In the genomic region with DNA sequence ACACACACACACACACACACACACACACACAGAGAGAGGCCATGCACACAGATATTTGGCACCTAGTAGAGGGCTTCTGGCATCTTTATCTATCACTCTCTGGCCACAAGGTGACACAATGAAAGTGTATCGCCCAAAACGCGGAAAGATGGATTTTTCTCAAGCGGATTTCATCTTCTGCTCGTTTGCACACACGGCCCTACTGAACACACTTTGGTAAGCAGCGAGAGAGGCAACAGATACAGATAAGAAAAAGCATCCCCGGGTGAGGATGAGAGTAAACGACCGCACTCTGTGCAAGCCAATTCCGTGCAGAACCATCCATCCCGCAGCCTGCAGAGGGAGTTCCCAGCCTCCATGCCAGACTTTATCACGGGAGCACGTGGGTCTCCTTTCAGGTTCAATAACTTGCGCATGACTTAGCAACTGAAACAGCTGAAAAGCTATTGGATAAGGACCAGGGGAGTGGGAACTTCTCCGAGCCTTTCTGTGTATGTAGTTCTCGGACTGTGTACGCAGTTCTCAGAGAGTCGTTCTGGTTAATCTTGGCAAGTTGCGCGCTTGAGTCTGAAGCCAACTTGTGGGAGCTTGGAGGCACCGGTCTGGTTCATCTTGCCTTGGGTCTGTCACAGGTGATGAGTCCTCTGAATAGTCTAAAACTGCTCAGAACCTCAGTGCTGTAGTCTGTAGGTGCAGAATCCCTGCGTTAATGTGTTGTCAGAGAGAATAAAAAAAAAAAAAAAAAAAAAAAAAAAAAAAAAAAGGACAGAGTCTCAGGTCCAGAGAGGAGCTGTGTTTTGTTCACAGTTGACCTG, we compare ENCODE assay signal across 9 mouse cellular contexts.
DNase-seq lines count a peak whose midpoint lies in the region; ATAC-seq and TF ChIP-seq lines count a peak whose summit lies in the region.
"Had no signal": no experiment of that assay in that cellular context is flagged by ENCODE, and none has a peak within 500 bp of the region (broad histone marks: within the 10 kb centered on the region; RNA-seq: fewer than 3 reads in every experiment).

No protein-coding gene starts in this region.

- H3K4me2 ChIP-seq in heart, embryonic 13.5 days, result peak overlapping the region; percentile 63
- no peak overlapping the region for H3K4me2 ChIP-seq in stomach, postnatal 0 days (replicated peaks; ENCODE audit: low read depth)

- H3K9ac ChIP-seq in heart, embryonic 13.5 days, result no peak overlapping the region
- no peak overlapping the region for H3K9ac ChIP-seq in stomach, postnatal 0 days (ENCODE audit: low read length)

- peak; percentile 19 to 36 for DNase-seq in left cerebral cortex, postnatal 25 days (ENCODE audit: low spot score in 2 of 2)
- DNase-seq in left cerebral cortex, adult 8-10 months (ENCODE audit: low spot score in 2 of 2), result no peak
- DNase-seq in cerebellum, adult 9-10 months, result peak; percentile 78
- DNase-seq in kidney, postnatal 25 days, result peak; percentile 48 to 75
- peak; percentile 36 for DNase-seq in stomach, postnatal 0 days (ENCODE audit: low spot score)
- DNase-seq in urinary bladder, postnatal 10 days (ENCODE audit: low spot score), result no peak
- no peak for DNase-seq in spleen, postnatal 4 days (ENCODE audit: low spot score in 2 of 2)

- H3K27ac ChIP-seq in heart, embryonic 13.5 days (replicated peaks), result peak overlapping the region; percentile 48
- H3K27ac ChIP-seq in stomach, postnatal 0 days (replicated peaks), result no peak overlapping the region

- H3K4me1 ChIP-seq in heart, embryonic 13.5 days, result peaks cover 16% of the 10 kb centered on the region
- H3K4me1 ChIP-seq in stomach, postnatal 0 days (replicated peaks; ENCODE audit: control insufficient read depth, insufficient read depth), result no peaks in the 10 kb centered on the region
- H3K4me1 ChIP-seq: megakaryocyte, embryonic 14.5 days had no signal

- no peak for ATAC-seq in heart, embryonic 13.5 days (ENCODE audit: extremely low read depth, insufficient number of reproducible peaks, low FRiP score, low TSS enrichment)
- no peak for ATAC-seq in stomach, postnatal 0 days (ENCODE audit: low FRiP score, low TSS enrichment)

- H3K36me3 ChIP-seq in heart, embryonic 13.5 days, result no peaks in the 10 kb centered on the region
- no peaks in the 10 kb centered on the region for H3K36me3 ChIP-seq in stomach, postnatal 0 days (ENCODE audit: control insufficient read depth, insufficient read depth, low read length)

- no peaks in the 10 kb centered on the region for H3K9me3 ChIP-seq in heart, embryonic 13.5 days
- H3K9me3 ChIP-seq in stomach, postnatal 0 days (ENCODE audit: control insufficient read depth, low read length), result no peaks in the 10 kb centered on the region

- WGBS in heart, embryonic 13.5 days, result 47% methylated on average over 23 of the region's 23 CpGs
- 63% methylated on average over 23 of the region's 23 CpGs for WGBS in stomach, postnatal 0 days

- TF ChIP-seq CTCF in stomach, postnatal 0 days (IDR thresholded peaks at IDR 0.05; ENCODE audit: low read depth), result peak; percentile 29; the same call in 1 of the 2 replicates

- H3K4me3 ChIP-seq in heart, embryonic 13.5 days, result peak overlapping the region; percentile 25
- H3K4me3 ChIP-seq in stomach, postnatal 0 days (ENCODE audit: low read depth, low read length), result no peak overlapping the region
- H3K4me3 ChIP-seq: megakaryocyte, embryonic 14.5 days had no signal

- intact Hi-C loops in left cerebral cortex, postnatal 25 days (cut with DNase I), result loop anchor here (5.0 kb wide), 1 partner anchor 95 kb away; the partner anchor contains the start of gene Tmem178

- TF ChIP-seq EP300 in stomach, postnatal 0 days (optimal IDR thresholded peaks at IDR 0.05), result no peak

- H3K27me3 ChIP-seq in heart, embryonic 13.5 days (replicated peaks), result no peaks in the 10 kb centered on the region
- H3K27me3 ChIP-seq in stomach, postnatal 0 days (ENCODE audit: control insufficient read depth, insufficient read depth, low read length), result no peaks in the 10 kb centered on the region
- H3K27me3 ChIP-seq: megakaryocyte, embryonic 14.5 days had no signal

Comparison
In these comparisons a context has a peak if more than half of its experiments do, and no peak if none do; other contexts are left out.
1. DNase-seq: peak in left cerebral cortex, postnatal 25 days (2 of 2), cerebellum, adult 9-10 months (single experiment), kidney, postnatal 25 days (2 of 2) and stomach, postnatal 0 days (single experiment); none in left cerebral cortex, adult 8-10 months (0 of 2), urinary bladder, postnatal 10 days (single experiment) and spleen, postnatal 4 days (0 of 2).